Mouse (Mus musculus) lung, adult 2 months (tissue): ENCODE results near the gene Mast4.

Experiments used
- CTCF ChIP-seq: fragments of 200-500 bp; IDR thresholded peaks from 2 replicates; pipeline ENCODE4 v1.5.1; 2011; ENCODE audit warnings: mild to moderate bottlenecking, low read length, control low read depth; ENCODE audit not compliant: insufficient read depth
- POLR2A ChIP-seq: fragments of 200-500 bp; IDR thresholded peaks from 2 replicates; pipeline ENCODE4 v1.6.1; 2011; ENCODE audit warnings: low read depth, mild to moderate bottlenecking, control low read depth, low read length, borderline replicate concordance; ENCODE audit errors: extremely low read depth

- no peak for TF ChIP-seq CTCF
- TF ChIP-seq POLR2A, result no peak
These were observed 457.1 kb downstream of the Mast4 start for GRCm38 (mm10) chr13:102877154-102877553.
